Mouse (Mus musculus) adipocyte (in vitro differentiated cells): ENCODE results near the gene Ankrd13b.

ENCODE experiments used
- DNase-seq: peaks from one replicate; pipeline ENCODE4 v3.0.0-alpha.2; 2016; ENCODE audit warnings: low spot score

The Ankrd13b gene

DNA sequence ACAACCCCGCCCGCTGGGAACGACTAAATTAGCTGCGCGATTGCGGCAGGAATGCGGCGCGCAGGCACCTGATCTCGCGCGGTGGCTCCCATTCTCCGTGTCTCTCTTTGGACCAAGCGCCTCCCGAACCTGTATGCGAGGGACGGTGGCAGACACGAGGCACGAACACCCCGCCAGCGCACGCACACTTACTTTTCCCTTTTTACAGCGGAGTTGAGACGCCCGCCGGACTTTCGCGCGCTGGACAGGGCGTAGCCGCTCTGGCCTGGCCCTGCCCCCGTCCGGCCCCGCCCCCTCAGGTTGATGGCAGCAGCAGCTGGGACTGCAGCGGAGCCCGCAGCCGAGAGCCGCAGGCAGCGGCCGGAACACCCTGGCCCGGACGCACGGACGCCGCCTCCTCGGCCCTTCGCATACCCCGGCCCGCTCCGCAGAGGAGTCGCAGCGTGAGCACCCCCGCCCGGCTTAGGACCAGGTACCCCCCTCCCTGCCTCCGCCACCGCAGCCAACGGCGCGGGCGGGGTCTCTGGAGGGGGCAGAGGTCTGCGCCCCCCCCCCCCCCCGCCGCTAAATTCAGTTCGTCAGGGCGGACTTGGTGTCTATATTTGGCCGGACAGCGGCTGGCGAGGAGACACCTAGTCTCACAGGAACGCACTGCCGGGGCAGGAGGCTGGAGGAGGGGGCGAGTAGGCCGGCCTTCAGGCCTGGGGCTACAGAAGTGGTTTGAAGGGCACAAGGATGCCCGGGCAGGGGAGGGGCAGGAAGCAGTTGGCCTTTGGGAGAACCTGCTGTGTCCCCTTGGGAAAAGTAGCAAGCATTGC, 27.0 kb downstream of the Ankrd13b start, which contains the start of gene Coro6:
Coro6 (plus strand) TSS at position 129 of the 818 bp plus-strand sequence.
- DNase-seq = no peak

GRCm38 (mm10) chr11:77461856-77462255, 27.6 kb downstream of the Ankrd13b start:
- no peak for DNase-seq

GRCm38 (mm10) chr11:77456866-77457265, 32.6 kb downstream of the Ankrd13b start:
- DNase-seq = peak; percentile 57

GRCm38 (mm10) chr11:77455770-77456510, 33.5 kb downstream of the Ankrd13b start:
- no peak for DNase-seq

DNA sequence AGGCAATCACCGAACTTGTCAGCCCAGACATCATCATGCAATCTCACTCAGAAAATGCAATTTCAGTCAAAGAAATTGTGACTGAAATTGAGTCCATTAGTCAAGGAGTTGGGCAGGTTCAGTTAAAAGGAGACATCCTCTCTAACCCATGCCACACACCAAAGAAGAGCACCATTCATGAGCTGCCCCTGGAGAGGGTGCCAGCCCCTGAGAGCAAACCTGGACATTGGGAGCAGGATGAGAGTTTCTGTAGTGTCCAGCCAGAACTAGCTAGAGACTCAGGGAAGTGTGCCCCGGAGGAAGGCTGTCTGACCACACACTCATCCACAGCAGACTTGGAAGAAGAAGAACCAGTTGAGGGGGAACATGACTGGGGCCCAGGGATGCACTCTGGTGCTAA, 36.1 kb downstream of the Ankrd13b start:
- no peak for DNase-seq

DNA sequence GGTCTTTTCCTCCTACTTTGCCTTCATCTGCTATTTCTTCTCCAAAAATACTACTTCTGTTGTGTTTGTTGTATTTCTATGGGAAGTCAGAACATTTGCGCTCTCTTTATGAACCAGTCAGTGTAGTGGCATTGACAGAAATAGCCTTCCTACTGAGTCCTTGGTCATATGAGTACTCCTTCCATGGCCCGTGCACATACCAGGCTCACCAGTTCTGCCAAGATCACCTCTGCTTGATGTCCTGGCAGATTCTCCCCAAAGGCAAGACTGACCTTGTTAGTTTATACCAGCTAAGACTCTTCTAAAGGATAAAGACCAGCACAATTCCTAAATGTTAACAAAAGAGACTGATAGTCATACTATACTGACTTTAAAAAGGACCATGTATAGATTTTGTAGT, 37.8 kb downstream of the Ankrd13b start:
- no peak for DNase-seq

- DNase-seq = no peak
These were observed 40.3 kb downstream of the Ankrd13b start for GRCm38 (mm10) chr11:77449224-77449623.

DNA sequence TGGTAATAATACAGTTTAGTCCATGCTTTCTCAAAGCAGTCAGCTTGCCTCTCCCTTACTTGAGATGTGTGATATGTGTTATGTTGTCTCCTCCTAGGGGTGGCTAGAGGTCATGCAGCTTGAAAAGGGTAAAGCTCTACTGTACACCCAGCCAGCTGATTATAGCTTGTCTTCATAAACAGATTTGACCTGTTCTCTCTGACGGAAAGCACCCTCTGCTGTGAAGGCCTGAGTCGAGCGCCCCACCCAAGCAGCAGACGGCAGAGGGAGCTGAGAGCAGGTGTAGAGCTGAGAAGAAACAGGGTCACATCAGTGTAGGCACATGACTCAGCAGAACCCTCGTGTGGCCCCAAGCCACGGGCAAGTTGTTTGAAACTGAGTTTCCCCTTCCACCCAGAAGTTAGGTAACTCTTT, 42.8 kb downstream of the Ankrd13b start:
- DNase-seq = peak; percentile 88

GRCm38 (mm10) chr11:77444939-77445338, 44.5 kb downstream of the Ankrd13b start:
- DNase-seq = peak; percentile 95

- peak; percentile 92 for DNase-seq
These were observed 47.0 kb downstream of the Ankrd13b start for GRCm38 (mm10) chr11:77442186-77443170.

DNA sequence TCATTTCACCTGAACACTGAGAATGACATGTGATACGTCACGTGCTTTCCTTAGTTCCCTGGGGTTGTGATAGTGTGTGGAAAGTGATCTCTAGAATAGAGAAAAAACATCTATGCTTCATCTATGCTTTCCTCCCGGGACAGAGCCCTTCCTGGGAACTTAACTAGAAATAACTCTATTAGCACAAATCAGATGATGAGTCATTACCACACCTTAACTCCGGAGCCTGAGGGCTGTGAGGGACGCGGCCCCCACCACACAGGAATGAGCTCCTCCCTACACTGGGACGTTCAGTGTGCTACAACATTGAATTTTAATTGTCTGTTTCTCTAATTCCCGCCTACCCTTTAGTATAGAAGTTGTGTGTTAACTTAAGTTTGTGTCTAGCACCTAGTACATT, 48.5 kb downstream of the Ankrd13b start:
- no peak for DNase-seq

- no peak for DNase-seq
These were observed 49.4 kb downstream of the Ankrd13b start for GRCm38 (mm10) chr11:77440081-77440480.

DNA sequence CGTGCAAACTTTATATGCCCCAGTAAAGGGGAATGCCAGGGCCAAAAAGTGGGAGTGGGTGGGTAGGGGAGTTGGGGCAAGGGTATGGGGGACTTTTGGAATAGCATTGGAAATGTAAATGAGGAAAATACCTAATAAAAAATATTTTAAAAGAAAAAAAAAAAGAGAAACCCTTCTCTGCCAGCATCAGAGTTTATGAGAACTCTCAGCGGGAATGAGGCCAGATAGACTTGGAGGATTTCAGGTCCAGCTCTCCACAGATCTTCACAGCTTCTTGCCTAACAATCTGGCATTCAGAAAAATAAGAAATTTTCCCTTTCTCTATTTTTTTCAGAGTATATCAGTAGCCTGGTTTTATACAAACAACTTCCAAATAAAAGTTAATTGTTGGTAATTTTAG, 52.5 kb downstream of the Ankrd13b start:
- DNase-seq = peak; percentile 77

- peak; percentile 40 for DNase-seq
These were observed 61.0 kb downstream of the Ankrd13b start for GRCm38 (mm10) chr11:77428446-77428845.

- DNase-seq = no peak
These were observed 66.2 kb downstream of the Ankrd13b start for GRCm38 (mm10) chr11:77423175-77423859.
